ENCODE assay signal across 30 mouse cellular contexts in the genomic region with DNA sequence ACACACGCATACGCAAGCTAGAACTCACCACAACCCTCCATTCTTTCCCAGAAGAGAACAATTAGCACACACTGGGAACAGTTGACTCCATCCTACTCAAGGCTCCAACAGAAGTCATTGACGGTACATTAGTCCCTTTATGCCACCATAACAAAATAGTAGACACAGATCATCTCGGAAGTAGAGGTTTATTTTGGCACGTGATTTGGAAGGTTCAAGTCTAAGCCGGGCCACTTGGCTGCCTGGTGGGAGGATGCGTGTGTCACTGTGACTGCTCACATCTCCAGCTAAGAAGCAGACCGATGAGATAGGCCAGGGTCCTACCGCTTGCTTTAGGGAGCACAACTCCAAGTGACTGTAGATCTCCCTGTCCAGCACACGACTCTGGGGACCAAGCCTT. TPM values are rescaled to one million over a fixed set of nuclear protein-coding genes. Genes with fewer than 3 reads are reported as not detected.
A peak's percentile ranks its signal among the peaks of the same experiment; 100 is the strongest.
DNase-seq lines count a peak whose midpoint lies in the region; ATAC-seq and TF ChIP-seq lines count a peak whose summit lies in the region.
"Had no signal": no experiment of that assay in that cellular context is flagged by ENCODE, and none has a peak within 500 bp of the region (broad histone marks: within the 10 kb centered on the region; RNA-seq: fewer than 3 reads in every experiment).

No protein-coding gene starts in this region.

- TF ChIP-seq POLR2A in heart, adult 2 months (IDR thresholded peaks at IDR 0.05; ENCODE audit: insufficient read depth, low read depth, low read length), result no peak
- no peak for TF ChIP-seq POLR2A in kidney, adult 2 months (IDR thresholded peaks at IDR 0.05; ENCODE audit: low read depth, low read length)

- TF ChIP-seq EP300 in heart, adult 2 months (IDR thresholded peaks at IDR 0.05; ENCODE audit: insufficient read depth, low read depth, low read length), result no peak

- no peaks in the 10 kb centered on the region for H3K79me2 ChIP-seq in heart, adult 2 months (replicated peaks; ENCODE audit: control insufficient read depth, insufficient read depth, low read length)

- TF ChIP-seq CTCF in heart, adult 2 months (IDR thresholded peaks at IDR 0.05), result no peak
- no peak for TF ChIP-seq CTCF in kidney, adult 2 months (conservative IDR thresholded peaks at IDR 0.05; ENCODE audit: insufficient read depth, insufficient read length, low read depth, low read length)

- no peak overlapping the region for H3K4me3 ChIP-seq in heart, adult 2 months
- no peak overlapping the region for H3K4me3 ChIP-seq in kidney, adult 2 months (ENCODE audit: insufficient read depth, low read depth, low read length)
- H3K4me3 ChIP-seq in kidney, embryonic 14.5 days (ENCODE audit: low read length), result no peak overlapping the region
- H3K4me3 ChIP-seq in lung, embryonic 15.5 days, result no peak overlapping the region
- H3K4me3 ChIP-seq in stomach, embryonic 16.5 days (replicated peaks; ENCODE audit: low read length), result no peak overlapping the region
- H3K4me3 ChIP-seq: forebrain, embryonic 12.5 days; gastrocnemius, adult 2 months; limb, embryonic 15.5 days; midbrain, embryonic 12.5 days had no signal

- peaks cover 4% of the 10 kb centered on the region for H3K4me1 ChIP-seq in heart, adult 2 months (ENCODE audit: control insufficient read depth, insufficient read depth, low read length)
- H3K4me1 ChIP-seq in kidney, adult 2 months (ENCODE audit: control insufficient read depth, insufficient read depth, low read length), result peaks cover 25% of the 10 kb centered on the region
- no peaks in the 10 kb centered on the region for H3K4me1 ChIP-seq in kidney, embryonic 14.5 days (ENCODE audit: control insufficient read depth, insufficient read depth, low read length)
- peaks cover 11% of the 10 kb centered on the region for H3K4me1 ChIP-seq in lung, embryonic 15.5 days
- 0 out of 2 replicates have a peak, but pooled peaks cover 4% of the 10 kb centered on the region for H3K4me1 ChIP-seq in stomach, embryonic 16.5 days (ENCODE audit: control insufficient read depth, insufficient read depth, low read length)
- H3K4me1 ChIP-seq: forebrain, embryonic 12.5 days; midbrain, embryonic 12.5 days had no signal

- H3K27me3 ChIP-seq in heart, adult 2 months (ENCODE audit: control insufficient read depth, insufficient read depth, low read length), result no peaks in the 10 kb centered on the region
- H3K27me3 ChIP-seq in kidney, adult 2 months (replicated peaks; ENCODE audit: control insufficient read depth, insufficient read depth, low read length), result no peaks in the 10 kb centered on the region
- H3K27me3 ChIP-seq in kidney, embryonic 14.5 days (ENCODE audit: control insufficient read depth, insufficient read depth, low read length), result no peaks in the 10 kb centered on the region
- H3K27me3 ChIP-seq in lung, embryonic 15.5 days, result no peaks in the 10 kb centered on the region
- H3K27me3 ChIP-seq in stomach, embryonic 16.5 days (ENCODE audit: control insufficient read depth, insufficient read depth, low read length), result no peaks in the 10 kb centered on the region
- H3K27me3 ChIP-seq: forebrain, embryonic 12.5 days; limb, embryonic 15.5 days; midbrain, embryonic 12.5 days had no signal

- H3K9me3 ChIP-seq in kidney, embryonic 14.5 days (ENCODE audit: control insufficient read depth, low read length), result no peaks in the 10 kb centered on the region
- H3K9me3 ChIP-seq in lung, embryonic 15.5 days, result no peaks in the 10 kb centered on the region
- no peaks in the 10 kb centered on the region for H3K9me3 ChIP-seq in stomach, embryonic 16.5 days (replicated peaks; ENCODE audit: control insufficient read depth, low read length)
- H3K9me3 ChIP-seq: forebrain, embryonic 12.5 days; limb, embryonic 15.5 days; midbrain, embryonic 12.5 days had no signal

- no peaks in the 10 kb centered on the region for H3K36me3 ChIP-seq in heart, adult 2 months (ENCODE audit: control insufficient read depth, insufficient read depth, low read length)
- 0 out of 2 replicates have a peak, but pooled peaks cover 1% of the 10 kb centered on the region for H3K36me3 ChIP-seq in kidney, adult 2 months (ENCODE audit: control insufficient read depth, insufficient read depth, low read length)
- H3K36me3 ChIP-seq in kidney, embryonic 14.5 days (ENCODE audit: control insufficient read depth, insufficient read depth, low read length), result peaks cover 7% of the 10 kb centered on the region; the same call in 1 of the 2 replicates
- H3K36me3 ChIP-seq in lung, embryonic 15.5 days, result peaks cover 12% of the 10 kb centered on the region
- no peaks in the 10 kb centered on the region for H3K36me3 ChIP-seq in stomach, embryonic 16.5 days (ENCODE audit: control insufficient read depth, insufficient read depth, low read length)

- H3K4me2 ChIP-seq in kidney, embryonic 14.5 days (replicated peaks; ENCODE audit: low read depth, low read length), result no peak overlapping the region
- no peak overlapping the region for H3K4me2 ChIP-seq in lung, embryonic 15.5 days
- no peak overlapping the region for H3K4me2 ChIP-seq in stomach, embryonic 16.5 days (ENCODE audit: low read depth, low read length)
- H3K4me2 ChIP-seq: forebrain, embryonic 12.5 days; hindbrain, embryonic 14.5 days; limb, embryonic 15.5 days; midbrain, embryonic 12.5 days had no signal

- DNase-seq in heart, adult 2 months, result no peak
- DNase-seq in heart, postnatal 25 days (ENCODE audit: low spot score), result no peak
- no peak for DNase-seq in kidney, adult 2 months
- no peak for DNase-seq in lung, adult 18-20 months
- DNase-seq: adrenal gland, postnatal 14 days; cerebellum, adult 9-11 months; gastrocnemius, adult 2 months; right cerebral cortex, postnatal 4 days; thymus, postnatal 36 days had no signal

- peak overlapping the region; percentile 66 for H3K27ac ChIP-seq in heart, adult 2 months
- H3K27ac ChIP-seq in kidney, adult 2 months (ENCODE audit: insufficient read depth, low read depth, low read length), result peak overlapping the region; percentile 98
- H3K27ac ChIP-seq in kidney, embryonic 14.5 days (ENCODE audit: low read depth, low read length), result no peak overlapping the region
- 0 out of 2 replicates have a peak overlapping the region, but pooled peaks have one; percentile 35 for H3K27ac ChIP-seq in lung, embryonic 15.5 days
- H3K27ac ChIP-seq in stomach, embryonic 16.5 days (ENCODE audit: low read length), result 0 out of 2 replicates have a peak overlapping the region, but pooled peaks have one; percentile 56
- H3K27ac ChIP-seq: forebrain, embryonic 12.5 days; gastrocnemius, adult 2 months; hindbrain, embryonic 14.5 days; limb, embryonic 15.5 days; macrophage; midbrain, embryonic 12.5 days had no signal

- WGBS in heart, adult 2 months, result 54% methylated on average over 10 of the region's 10 CpGs
- WGBS in kidney, adult 2 months, result 63% methylated on average over 10 of the region's 10 CpGs
- 83% methylated on average over 10 of the region's 10 CpGs for WGBS in kidney, embryonic 14.5 days
- WGBS in lung, embryonic 15.5 days, result 77% methylated on average over 10 of the region's 10 CpGs
- WGBS in stomach, embryonic 16.5 days, result 82% methylated on average over 10 of the region's 10 CpGs

- intact Hi-C loops in heart, adult 2 months (cut with DNase I), result loop anchor here (5.0 kb wide), 1 partner anchor 395 kb away; a partner anchor contains a TSS
- intact Hi-C loops in heart, postnatal 25 days (cut with DNase I), result no loop called here

- ATAC-seq in kidney, embryonic 14.5 days (ENCODE audit: low FRiP score, low TSS enrichment), result no peak
- ATAC-seq in lung, embryonic 15.5 days (ENCODE audit: borderline replicate concordance, extremely low read depth, low FRiP score, low TSS enrichment), result 0 out of 2 replicates have a peak, but pooled peaks have one; percentile 21
- no peak for ATAC-seq in stomach, embryonic 16.5 days (ENCODE audit: insufficient read depth, low FRiP score)
- ATAC-seq in megakaryocyte, adult 5-6 weeks (ENCODE audit: poor library complexity, severe bottlenecking), result no peak
- ATAC-seq: activated CD4-positive, CD25-positive, alpha-beta regulatory T cell, adult 4 months; CD4-positive, CD25-positive, alpha-beta regulatory T cell, adult 4 months had no signal

- no peak overlapping the region for H3K9ac ChIP-seq in heart, adult 2 months (ENCODE audit: low read depth, low read length)
- H3K9ac ChIP-seq in kidney, embryonic 14.5 days (ENCODE audit: low read depth, low read length), result no peak overlapping the region
- no peak overlapping the region for H3K9ac ChIP-seq in lung, embryonic 15.5 days
- H3K9ac ChIP-seq in stomach, embryonic 16.5 days (ENCODE audit: low read length), result no peak overlapping the region
- H3K9ac ChIP-seq: forebrain, embryonic 12.5 days; hindbrain, embryonic 14.5 days; limb, embryonic 15.5 days; midbrain, embryonic 12.5 days had no signal

RNA-seq across cellular contexts. Expression of a gene that starts 10.8 kb away (rescaled TPM):
- under 1 TPM; 0.39 TPM for total RNA-seq in heart, adult 2 months (2021)
- 1.8 and 2.1 TPM in 2 replicates for polyA plus RNA-seq in heart, adult 2 months (2012; rRNA removed)
- under 1 TPM; 0.10 to 0.11 TPM for total RNA-seq in heart, postnatal 25 days (2021)
- polyA plus RNA-seq in kidney, adult 2 months (2012; rRNA removed), result 0.72 and 1.5 TPM in 2 replicates
- not detected in 2 replicates for polyA plus RNA-seq in kidney, embryonic 14.5 days (2014; fragmentation: Nextera tagmentation; extraction: Ambion mirVana)
- polyA plus RNA-seq in lung, embryonic 15.5 days (2015; fragmentation: Nextera tagmentation; extraction: Ambion mirVana), result not detected in 2 replicates
- 0.10 TPM in 1 of 2 replicates, not detected in the other for polyA plus RNA-seq in stomach, embryonic 16.5 days (2015; fragmentation: Nextera tagmentation; extraction: Ambion mirVana)
- not detected in 2 replicates for total RNA-seq in megakaryocyte, adult 5-6 weeks (2015)
- total RNA-seq in megakaryocyte, adult 5-6 weeks (2017), result not detected in 2 replicates
- total RNA-seq: adrenal gland, postnatal 14 days; ES-E14; gastrocnemius, adult 2 months; layer of hippocampus, adult 8-10 months; monocyte, adult 5-6 weeks had no signal
- polyA plus RNA-seq: activated CD4-positive, CD25-positive, alpha-beta regulatory T cell, adult 4 months; embryonic facial prominence, embryonic 11.5 days; hindbrain, embryonic 14.5 days; intestine, embryonic 14.5 days; limb, embryonic 15.5 days; macrophage had no signal

RNA-seq across cellular contexts. Expression of a gene that starts 17.8 kb away (rescaled TPM):
- not detected for total RNA-seq in heart, adult 2 months (2021)
- 0.08 TPM in 1 of 2 replicates, not detected in the other for polyA plus RNA-seq in heart, adult 2 months (2012; rRNA removed)
- not detected for total RNA-seq in heart, postnatal 25 days (2021)
- 0.46 and 0.47 TPM in 2 replicates for polyA plus RNA-seq in kidney, adult 2 months (2012; rRNA removed)
- polyA plus RNA-seq in kidney, embryonic 14.5 days (2014; fragmentation: Nextera tagmentation; extraction: Ambion mirVana), result not detected in 2 replicates
- polyA plus RNA-seq in lung, embryonic 15.5 days (2015; fragmentation: Nextera tagmentation; extraction: Ambion mirVana), result not detected in 2 replicates
- polyA plus RNA-seq in stomach, embryonic 16.5 days (2015; fragmentation: Nextera tagmentation; extraction: Ambion mirVana), result 0.08 TPM in 1 of 2 replicates, not detected in the other
- total RNA-seq in megakaryocyte, adult 5-6 weeks (2015), result 0.84 TPM in 1 of 2 replicates, not detected in the other
- total RNA-seq in megakaryocyte, adult 5-6 weeks (2017), result not detected in 2 replicates
- total RNA-seq: adrenal gland, postnatal 14 days; ES-E14; gastrocnemius, adult 2 months; layer of hippocampus, adult 8-10 months; monocyte, adult 5-6 weeks had no signal
- polyA plus RNA-seq: activated CD4-positive, CD25-positive, alpha-beta regulatory T cell, adult 4 months; CD4-positive, CD25-positive, alpha-beta regulatory T cell, adult 4 months; embryonic facial prominence, embryonic 11.5 days; forebrain, embryonic 12.5 days; hindbrain, embryonic 14.5 days; intestine, embryonic 14.5 days; neural tube, embryonic 11.5 days had no signal

RNA-seq across cellular contexts. Expression of a gene that starts 23.3 kb away (rescaled TPM):
- total RNA-seq in heart, adult 2 months (2021), result 10 to 100 TPM; 59.2 to 72.3 TPM
- 74.4 and 86.4 TPM in 2 replicates for polyA plus RNA-seq in heart, adult 2 months (2012; rRNA removed)
- 10 to 100 TPM; 49.1 to 64.1 TPM for total RNA-seq in heart, postnatal 25 days (2021)
- polyA plus RNA-seq in kidney, adult 2 months (2012; rRNA removed), result 157 and 198 TPM in 2 replicates
- 43.8 and 55.3 TPM in 2 replicates for polyA plus RNA-seq in kidney, embryonic 14.5 days (2014; fragmentation: Nextera tagmentation; extraction: Ambion mirVana)
- 65.0 and 69.6 TPM in 2 replicates for polyA plus RNA-seq in lung, embryonic 15.5 days (2015; fragmentation: Nextera tagmentation; extraction: Ambion mirVana)
- 65.9 and 70.1 TPM in 2 replicates for polyA plus RNA-seq in stomach, embryonic 16.5 days (2015; fragmentation: Nextera tagmentation; extraction: Ambion mirVana)
- 33.6 and 36.0 TPM in 2 replicates for total RNA-seq in megakaryocyte, adult 5-6 weeks (2015)
- 42.6 and 42.9 TPM in 2 replicates for total RNA-seq in megakaryocyte, adult 5-6 weeks (2017)

RNA-seq across cellular contexts. Expression of a gene that starts 37.2 kb away (rescaled TPM):
- total RNA-seq in heart, adult 2 months (2021), result not detected
- polyA plus RNA-seq in heart, adult 2 months (2012; rRNA removed), result not detected in 2 replicates
- total RNA-seq in heart, postnatal 25 days (2021), result not detected
- polyA plus RNA-seq in kidney, adult 2 months (2012; rRNA removed), result not detected in 2 replicates
- polyA plus RNA-seq in kidney, embryonic 14.5 days (2014; fragmentation: Nextera tagmentation; extraction: Ambion mirVana), result not detected in 2 replicates
- polyA plus RNA-seq in lung, embryonic 15.5 days (2015; fragmentation: Nextera tagmentation; extraction: Ambion mirVana), result not detected in 2 replicates
- polyA plus RNA-seq in stomach, embryonic 16.5 days (2015; fragmentation: Nextera tagmentation; extraction: Ambion mirVana), result not detected in 2 replicates
- not detected in 2 replicates for total RNA-seq in megakaryocyte, adult 5-6 weeks (2015)
- total RNA-seq in megakaryocyte, adult 5-6 weeks (2017), result not detected in 2 replicates
- total RNA-seq: adrenal gland, postnatal 14 days; ES-E14; gastrocnemius, adult 2 months; layer of hippocampus, adult 8-10 months; left cerebral cortex, postnatal 25 days; monocyte, adult 5-6 weeks had no signal
- polyA plus RNA-seq: activated CD4-positive, CD25-positive, alpha-beta regulatory T cell, adult 4 months; brain, embryonic 14.5 days; CD4-positive, CD25-positive, alpha-beta regulatory T cell, adult 4 months; cortical plate, adult 2 months; embryonic facial prominence, embryonic 11.5 days; forebrain, embryonic 12.5 days; gonadal fat pad, adult 2 months; hindbrain, embryonic 14.5 days; intestine, embryonic 14.5 days; limb, embryonic 15.5 days; macrophage; midbrain, embryonic 12.5 days; neural tube, embryonic 11.5 days had no signal

RNA-seq across cellular contexts. Expression of a gene that starts 55.2 kb away (rescaled TPM):
- total RNA-seq in heart, adult 2 months (2021), result not detected
- not detected in 2 replicates for polyA plus RNA-seq in heart, adult 2 months (2012; rRNA removed)
- total RNA-seq in heart, postnatal 25 days (2021), result not detected
- not detected in 2 replicates for polyA plus RNA-seq in kidney, adult 2 months (2012; rRNA removed)
- polyA plus RNA-seq in kidney, embryonic 14.5 days (2014; fragmentation: Nextera tagmentation; extraction: Ambion mirVana), result not detected in 2 replicates
- not detected in 2 replicates for polyA plus RNA-seq in lung, embryonic 15.5 days (2015; fragmentation: Nextera tagmentation; extraction: Ambion mirVana)
- not detected in 2 replicates for polyA plus RNA-seq in stomach, embryonic 16.5 days (2015; fragmentation: Nextera tagmentation; extraction: Ambion mirVana)
- total RNA-seq in megakaryocyte, adult 5-6 weeks (2015), result not detected in 2 replicates
- not detected in 2 replicates for total RNA-seq in megakaryocyte, adult 5-6 weeks (2017)
- total RNA-seq: adrenal gland, postnatal 14 days; ES-E14; gastrocnemius, adult 2 months; layer of hippocampus, adult 8-10 months; left cerebral cortex, postnatal 25 days; monocyte, adult 5-6 weeks had no signal
- polyA plus RNA-seq: activated CD4-positive, CD25-positive, alpha-beta regulatory T cell, adult 4 months; brain, embryonic 14.5 days; CD4-positive, CD25-positive, alpha-beta regulatory T cell, adult 4 months; cortical plate, adult 2 months; embryonic facial prominence, embryonic 11.5 days; forebrain, embryonic 12.5 days; gonadal fat pad, adult 2 months; hindbrain, embryonic 14.5 days; intestine, embryonic 14.5 days; limb, embryonic 15.5 days; macrophage; midbrain, embryonic 12.5 days; neural tube, embryonic 11.5 days had no signal
